Mouse (Mus musculus) liver, embryonic 18 days (tissue): ENCODE results near the gene Nol11. TPM values are rescaled to one million over a fixed set of nuclear protein-coding genes. Genes with fewer than 3 reads are reported as not detected.

ENCODE experiments used
- polyA plus RNA-seq: library from polyadenylated mRNA; depleted of rRNA; stranded (reverse); fragments of >200 nt; gene quantifications from 2 replicates; pipeline ENCODE4 v1.2.3, GENCODE M21; 2012; rRNA removed

Nol11 gene
- polyA plus RNA-seq, result 7.2 and 7.8 TPM in 2 replicates

DNA sequence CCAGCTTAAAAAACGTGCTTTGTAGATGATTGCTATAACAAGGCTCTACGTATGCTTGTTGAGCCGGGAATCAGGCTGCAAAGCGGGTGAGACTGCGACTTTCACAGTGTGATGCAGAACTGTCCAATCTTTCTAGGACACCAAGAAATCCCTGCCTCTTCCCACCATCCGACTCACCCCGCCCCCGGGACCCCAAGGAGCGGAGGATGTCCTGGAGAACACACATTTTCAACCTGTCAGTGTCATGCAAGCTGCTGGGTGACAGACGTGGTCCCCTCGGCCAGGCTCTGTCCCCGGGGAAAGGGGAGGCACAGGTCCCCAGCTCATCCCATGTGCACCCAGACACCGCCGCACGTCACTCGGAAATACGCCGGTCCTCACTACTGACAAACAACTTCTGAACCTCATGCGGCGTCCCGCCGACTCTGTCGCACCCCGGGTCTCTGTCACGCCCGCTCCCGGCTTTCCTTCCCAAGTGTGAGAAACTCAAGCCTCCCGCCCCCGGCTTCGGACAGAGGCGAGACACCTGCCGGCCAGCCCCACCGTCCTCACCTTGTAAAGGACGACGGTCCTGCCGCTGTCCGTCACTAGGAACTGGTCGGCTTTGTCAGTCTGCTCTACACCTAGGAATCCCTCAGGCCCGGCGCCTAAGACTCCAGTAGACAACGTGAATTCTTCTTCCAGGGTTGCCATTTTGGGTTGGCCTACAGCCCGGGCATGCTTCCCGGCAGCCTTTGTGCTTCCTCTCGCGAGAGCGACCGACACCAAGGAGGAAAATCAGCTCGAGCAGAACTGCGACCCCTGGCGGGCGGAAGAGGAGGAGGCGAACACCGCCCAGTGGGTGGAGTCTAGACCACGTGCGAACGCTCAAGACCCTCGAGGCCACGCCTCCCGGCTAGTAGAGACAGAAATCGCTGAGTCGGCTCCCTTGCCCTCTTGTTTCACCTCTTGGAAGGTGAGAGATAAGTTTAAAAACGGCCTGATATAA lies at the start of gene Nol11:
TSS of gene Nol11 (minus strand) at position 817 of the 988 bp plus-strand sequence.

DNA sequence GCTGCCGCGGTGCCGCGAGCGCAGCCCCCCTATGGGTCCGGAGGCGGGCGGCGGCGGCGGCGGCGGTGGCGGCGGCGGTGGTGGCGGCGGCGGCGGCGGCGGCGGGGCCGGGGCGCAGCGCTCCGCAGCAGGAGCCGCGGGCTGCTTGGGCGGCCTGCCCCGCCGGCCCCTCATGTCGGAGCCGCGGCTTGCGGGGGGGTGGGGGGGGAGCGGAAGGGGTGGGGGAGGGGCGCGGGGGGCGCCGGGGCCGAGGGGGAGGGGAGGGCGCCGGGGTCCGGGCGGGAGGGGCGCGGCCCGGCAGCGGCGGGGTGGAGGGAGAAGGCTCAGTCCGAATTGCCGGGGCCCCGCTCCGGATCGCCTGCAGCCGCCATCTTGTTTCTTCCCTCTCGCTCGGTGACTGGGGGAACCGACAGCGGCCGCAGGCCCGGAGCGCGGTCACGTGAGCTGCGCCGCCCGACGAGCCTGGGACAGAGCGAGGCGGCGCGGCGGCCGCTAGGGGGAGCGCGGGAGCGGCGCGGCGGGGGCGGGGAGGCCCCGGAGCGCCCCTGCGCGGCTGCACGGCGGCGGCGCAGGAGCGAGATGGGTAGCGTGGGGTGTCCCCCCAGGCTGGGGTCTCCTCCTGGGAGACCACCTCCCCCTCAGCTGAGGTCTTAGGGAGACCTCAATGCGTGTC lies 57.3 kb downstream of the Nol11 start, which contains the start of gene Bptf:
TSS of gene Bptf (minus strand) at position 379 of the 673 bp plus-strand sequence.

Other genes with a start within 250 kb of the Nol11 start
- gene Kpna2, start 189.8 kb downstream of the Nol11 start, polyA plus RNA-seq, result 81.7 and 88.0 TPM in 2 replicates
- 14.3 and 18.4 TPM in 2 replicates for gene 1810010H24Rik, start 163.7 kb downstream of the Nol11 start, polyA plus RNA-seq
- 7.5 and 9.9 TPM in 2 replicates for gene Bptf, start 57.3 kb downstream of the Nol11 start, polyA plus RNA-seq